Mouse (Mus musculus): ENCODE data around the gene Tbc1d7. TPM values are rescaled to one million over a fixed set of nuclear protein-coding genes. Genes with fewer than 3 reads are reported as not detected.

Tbc1d7 gene
- polyA plus RNA-seq, 1 experiment from 2014 or later, result 27.5 TPM

DNA sequence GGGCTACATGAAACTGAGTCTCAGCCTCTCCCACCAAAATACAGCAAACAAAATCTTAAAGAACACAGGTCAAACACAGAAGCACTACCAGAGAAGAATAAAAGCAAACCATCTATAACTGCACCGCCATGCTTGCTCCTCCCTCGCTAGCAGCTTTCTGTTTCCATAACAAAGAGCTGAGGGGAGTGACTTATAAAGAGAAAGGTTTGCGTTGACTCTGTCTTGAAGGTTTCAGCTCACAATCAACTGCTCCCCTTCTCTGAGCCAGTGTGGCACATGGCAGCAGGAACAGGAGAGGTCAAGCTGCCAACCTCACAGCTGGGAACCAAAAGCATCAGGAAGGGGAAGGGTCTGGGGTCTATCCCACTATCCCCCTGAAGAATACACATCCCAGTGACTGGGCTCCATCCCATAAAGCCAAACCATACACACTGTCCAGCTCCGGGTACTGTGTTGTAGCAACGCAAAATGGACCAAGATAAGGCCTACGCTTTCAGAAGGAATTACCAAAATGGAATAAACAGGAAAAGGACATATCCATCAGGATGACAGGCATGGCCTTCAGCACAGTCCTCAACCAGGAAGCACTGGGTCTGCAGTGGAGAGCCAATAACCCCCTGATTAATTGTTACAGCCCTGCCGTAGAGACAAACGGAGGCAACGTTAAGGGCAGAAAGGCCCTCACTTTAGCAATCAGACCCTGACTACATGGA is 44.8 kb upstream of the Tbc1d7 start:
- Histone ChIP-seq H3K27me3 (replicated peaks; ENCODE audit: insufficient read depth, low read length) (no peaks in the 10 kb centered on the region), H3K4me3 (ENCODE audit: low read depth, low read length) (no peak overlapping the region), H3K27ac (ENCODE audit: low read length) (peak overlapping the region; percentile 57; the same call in 1 of the 2 replicates), H3K4me2 (replicated peaks; ENCODE audit: low read depth, low read length) (no peak overlapping the region), H3K9ac (replicated peaks; ENCODE audit: low read depth) (no peak overlapping the region), H3K36me3 (ENCODE audit: insufficient read depth, low read length) (no peaks in the 10 kb centered on the region), H3K4me1 (ENCODE audit: insufficient read depth, low read depth, low read length) (peaks cover 31% of the 10 kb centered on the region), H3K9me3 (ENCODE audit: low read length) (no peaks in the 10 kb centered on the region)
- peak; percentile 47 for ATAC-seq
- TF ChIP-seq EP300 (IDR thresholded peaks at IDR 0.05) (peak; percentile 85), CTCF (IDR thresholded peaks at IDR 0.05) (no peak)
- DNase-seq (ENCODE audit: low spot score), result peak; percentile 57
- 61% methylated on average over 9 of the region's 9 CpGs for WGBS

DNA sequence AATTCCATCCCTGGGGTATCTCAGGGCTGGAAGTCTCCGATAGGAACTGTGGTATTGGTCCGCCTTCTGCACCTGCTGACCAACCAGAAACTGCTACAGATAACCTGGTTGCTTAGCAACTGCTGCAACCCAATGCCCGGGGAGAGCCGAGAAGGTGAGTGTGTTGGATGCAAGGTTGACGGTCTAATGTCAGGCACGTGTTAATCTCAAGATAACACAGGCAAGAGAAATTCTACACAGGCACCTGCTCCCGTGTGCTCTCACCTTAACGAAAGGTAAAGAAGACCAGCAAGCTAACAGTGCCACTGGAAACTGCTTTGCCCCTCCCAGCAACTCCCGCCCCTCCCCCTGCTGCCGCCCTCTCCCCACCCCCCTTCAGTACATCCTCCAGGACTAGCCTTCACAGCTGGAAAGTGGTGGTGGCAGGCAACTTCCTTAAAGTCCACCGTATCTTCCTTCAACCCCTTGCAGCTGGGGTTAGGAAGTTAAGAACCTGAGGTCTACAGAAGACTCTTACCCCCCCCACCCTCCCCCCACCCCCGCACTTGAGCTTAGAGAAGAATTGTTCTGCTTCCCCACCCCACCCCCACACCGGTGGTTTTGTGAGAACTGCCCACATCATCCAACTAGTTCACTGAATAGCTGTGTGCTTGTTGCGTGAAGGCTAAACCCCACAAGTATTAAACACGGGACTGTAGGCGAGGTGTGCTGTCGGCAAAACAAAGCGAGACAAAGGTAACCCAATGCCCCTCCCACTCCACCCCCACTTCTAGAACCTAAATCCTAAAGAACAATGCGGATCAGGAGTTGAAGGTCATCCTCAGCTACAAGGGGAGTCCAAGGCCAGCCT is 44.1 kb upstream of the Tbc1d7 start:
- Histone ChIP-seq H3K4me2 (replicated peaks; ENCODE audit: low read depth, low read length) (0 out of 2 replicates have a peak overlapping the region, but pooled peaks have one; percentile 8), H3K4me1 (ENCODE audit: insufficient read depth, low read depth, low read length) (peaks cover 38% of the 10 kb centered on the region), H3K27ac (ENCODE audit: low read length) (0 out of 2 replicates have a peak overlapping the region, but pooled peaks have one; percentile 57), H3K4me3 (ENCODE audit: low read depth, low read length) (no peak overlapping the region), H3K27me3 (replicated peaks; ENCODE audit: insufficient read depth, low read length) (no peaks in the 10 kb centered on the region), H3K9me3 (ENCODE audit: low read length) (no peaks in the 10 kb centered on the region), H3K36me3 (ENCODE audit: insufficient read depth, low read length) (no peaks in the 10 kb centered on the region), H3K9ac (replicated peaks; ENCODE audit: low read depth) (no peak overlapping the region)
- ATAC-seq, result no peak
- TF ChIP-seq EP300 (IDR thresholded peaks at IDR 0.05) (no peak), CTCF (IDR thresholded peaks at IDR 0.05) (no peak)
- DNase-seq (ENCODE audit: low spot score), result no peak
- 21% methylated on average over 19 of the region's 19 CpGs for WGBS

DNA sequence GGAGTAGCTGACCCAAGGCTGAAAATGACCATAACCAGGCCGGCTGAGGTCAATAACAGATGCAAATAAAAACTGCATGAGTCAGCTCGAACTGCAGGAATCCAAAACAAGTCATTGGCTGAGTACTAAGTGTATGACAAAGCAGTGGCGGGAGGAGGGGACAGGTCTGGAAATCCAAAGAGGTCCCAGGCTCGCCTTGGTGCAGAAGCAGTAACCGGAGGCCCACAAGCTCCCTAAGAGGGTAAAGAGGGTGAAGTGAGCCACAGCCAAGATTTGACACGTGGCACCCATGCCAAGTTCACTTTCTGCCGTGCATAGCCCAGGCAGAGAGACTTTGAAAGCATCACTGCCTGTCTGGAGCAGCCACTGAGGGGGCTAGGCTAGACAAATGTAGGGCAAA is 41.0 kb upstream of the Tbc1d7 start:
- peak; percentile 58 for ATAC-seq
- H3K27ac ChIP-seq (ENCODE audit: low read length), result peak overlapping the region; percentile 59

DNA sequence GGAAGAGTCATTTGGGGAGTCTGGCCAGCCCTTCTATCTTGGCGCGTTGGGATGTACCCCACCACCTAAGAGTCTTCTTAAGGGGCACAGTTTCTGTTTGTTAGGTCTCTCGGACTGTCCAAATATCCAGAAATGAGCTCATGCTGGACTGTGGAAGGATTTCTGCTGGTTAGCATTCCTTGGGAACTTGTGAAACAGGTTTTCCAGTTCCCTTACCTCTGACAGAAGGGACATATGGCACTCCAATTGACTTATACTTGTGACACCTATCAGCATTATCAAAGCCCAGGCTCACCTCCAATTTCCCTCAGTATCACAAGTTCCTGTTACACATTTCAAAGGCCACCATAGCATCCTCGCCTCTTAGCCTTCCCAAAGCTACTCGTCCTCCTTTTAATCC is 39.7 kb upstream of the Tbc1d7 start:
- TF ChIP-seq EP300 (IDR thresholded peaks at IDR 0.05), result no peak
- TF ChIP-seq CTCF (IDR thresholded peaks at IDR 0.05), result no peak
- Histone ChIP-seq H3K27me3 (replicated peaks; ENCODE audit: insufficient read depth, low read length) (no peaks in the 10 kb centered on the region), H3K27ac (ENCODE audit: low read length) (peak overlapping the region; percentile 11; the same call in 1 of the 2 replicates), H3K9me3 (ENCODE audit: low read length) (no peaks in the 10 kb centered on the region), H3K4me2 (replicated peaks; ENCODE audit: low read depth, low read length) (no peak overlapping the region), H3K9ac (replicated peaks; ENCODE audit: low read depth) (no peak overlapping the region), H3K4me1 (ENCODE audit: insufficient read depth, low read depth, low read length) (peaks cover 36% of the 10 kb centered on the region), H3K36me3 (ENCODE audit: insufficient read depth, low read length) (no peaks in the 10 kb centered on the region), H3K4me3 (ENCODE audit: low read depth, low read length) (no peak overlapping the region)
- DNase-seq (ENCODE audit: low spot score), result peak; percentile 60
- ATAC-seq, result no peak
- WGBS, result 66% methylated on average over 5 of the region's 5 CpGs

More for the DNA sequence above, 41.0 kb upstream of the Tbc1d7 start:
- TF ChIP-seq EP300 (IDR thresholded peaks at IDR 0.05) (no peak), CTCF (IDR thresholded peaks at IDR 0.05) (no peak)
- H3K9me3 ChIP-seq (ENCODE audit: low read length), result no peaks in the 10 kb centered on the region
- WGBS, result 22% methylated on average over 7 of the region's 7 CpGs
- peak; percentile 77 for DNase-seq (ENCODE audit: low spot score)
- no peaks in the 10 kb centered on the region for H3K36me3 ChIP-seq (ENCODE audit: insufficient read depth, low read length)
- H3K4me3 ChIP-seq (ENCODE audit: low read depth, low read length), result no peak overlapping the region
- H3K9ac ChIP-seq (replicated peaks; ENCODE audit: low read depth), result no peak overlapping the region
- peaks cover 40% of the 10 kb centered on the region for H3K4me1 ChIP-seq (ENCODE audit: insufficient read depth, low read depth, low read length)
- no peaks in the 10 kb centered on the region for H3K27me3 ChIP-seq (replicated peaks; ENCODE audit: insufficient read depth, low read length)
- 0 out of 2 replicates have a peak overlapping the region, but pooled peaks have one; percentile 6 for H3K4me2 ChIP-seq (replicated peaks; ENCODE audit: low read depth, low read length)

DNA sequence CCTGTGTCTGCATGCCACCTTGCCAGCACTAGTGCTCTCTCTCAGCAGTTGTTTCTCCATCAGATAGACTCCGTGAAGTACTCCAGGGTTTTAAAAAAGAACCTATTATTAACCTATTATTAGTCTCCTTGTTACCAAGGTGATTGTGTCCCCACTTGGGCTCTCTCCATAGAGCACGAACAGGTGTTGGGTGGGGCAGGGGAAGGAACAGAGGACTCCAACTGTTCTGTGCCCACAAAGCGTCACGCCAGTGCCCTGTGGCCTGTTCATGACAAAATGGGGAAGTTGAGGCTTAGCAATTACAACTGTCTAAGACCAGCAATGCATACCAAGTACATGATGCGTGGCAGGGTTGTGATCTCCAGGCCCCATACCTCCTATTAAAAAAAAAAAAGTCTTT is 38.3 kb upstream of the Tbc1d7 start:
- no peaks in the 10 kb centered on the region for H3K27me3 ChIP-seq (replicated peaks; ENCODE audit: insufficient read depth, low read length)
- TF ChIP-seq CTCF (IDR thresholded peaks at IDR 0.05) (no peak), EP300 (IDR thresholded peaks at IDR 0.05) (no peak)
- H3K27ac ChIP-seq (ENCODE audit: low read length), result no peak overlapping the region
- H3K9ac ChIP-seq (replicated peaks; ENCODE audit: low read depth), result no peak overlapping the region
- WGBS, result 70% methylated on average over 5 of the region's 5 CpGs
- H3K4me3 ChIP-seq (ENCODE audit: low read depth, low read length), result no peak overlapping the region
- no peaks in the 10 kb centered on the region for H3K36me3 ChIP-seq (ENCODE audit: insufficient read depth, low read length)
- H3K9me3 ChIP-seq (ENCODE audit: low read length), result no peaks in the 10 kb centered on the region
- peaks cover 28% of the 10 kb centered on the region for H3K4me1 ChIP-seq (ENCODE audit: insufficient read depth, low read depth, low read length)
- DNase-seq (ENCODE audit: low spot score) (no peak), ATAC-seq (0 out of 2 replicates have a peak, but pooled peaks have one; percentile 8)
- H3K4me2 ChIP-seq (replicated peaks; ENCODE audit: low read depth, low read length), result no peak overlapping the region

DNA sequence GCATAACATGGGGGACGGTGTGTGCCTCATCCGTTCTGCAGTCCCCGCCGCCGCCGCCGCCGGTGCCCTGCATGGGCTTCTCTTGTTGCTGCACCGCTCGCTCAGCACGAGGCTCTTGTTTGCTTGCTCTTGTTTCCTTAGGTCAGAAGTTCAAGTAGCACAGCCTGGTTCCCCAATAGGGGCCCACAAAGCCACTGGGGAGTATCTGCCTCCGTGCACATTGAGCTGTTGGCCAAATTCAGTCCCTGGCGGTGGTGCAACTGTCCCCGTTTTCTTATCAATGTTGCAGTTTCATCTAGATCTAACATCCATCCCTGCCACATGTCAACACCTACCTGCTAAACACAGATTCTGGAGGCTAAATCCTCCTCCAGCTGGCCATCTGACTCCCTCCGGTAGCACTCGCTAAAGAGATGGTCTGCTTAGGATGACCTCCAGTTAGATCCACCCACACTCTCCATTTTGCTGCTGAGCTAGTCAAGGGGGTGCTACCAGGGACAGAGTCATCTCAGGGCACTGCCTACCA is 37.7 kb upstream of the Tbc1d7 start:
- TF ChIP-seq EP300 (IDR thresholded peaks at IDR 0.05) (no peak), CTCF (IDR thresholded peaks at IDR 0.05) (no peak)
- Histone ChIP-seq H3K4me3 (ENCODE audit: low read depth, low read length) (no peak overlapping the region), H3K36me3 (ENCODE audit: insufficient read depth, low read length) (no peaks in the 10 kb centered on the region), H3K4me1 (ENCODE audit: insufficient read depth, low read depth, low read length) (peaks cover 33% of the 10 kb centered on the region), H3K27me3 (replicated peaks; ENCODE audit: insufficient read depth, low read length) (no peaks in the 10 kb centered on the region), H3K27ac (ENCODE audit: low read length) (no peak overlapping the region), H3K9ac (replicated peaks; ENCODE audit: low read depth) (no peak overlapping the region), H3K9me3 (ENCODE audit: low read length) (no peaks in the 10 kb centered on the region), H3K4me2 (replicated peaks; ENCODE audit: low read depth, low read length) (no peak overlapping the region)
- 43% methylated on average over 16 of the region's 16 CpGs for WGBS
- ATAC-seq (no peak), DNase-seq (ENCODE audit: low spot score) (no peak)

Measured in lung, postnatal 0 days (tissue).